Mouse (Mus musculus) limb, embryonic 13.5 days (tissue): ENCODE results near the gene Prdm13. TPM values are rescaled to one million over a fixed set of nuclear protein-coding genes. Genes with fewer than 3 reads are reported as not detected.

Source experiments
- ATAC-seq: fragments of 200-750 bp; cut with Nextera tagmentation; 2 replicates; pipeline ENCODE4 v1.8.0; 2017; ENCODE audit warnings: low read depth, moderate number of reproducible peaks, moderate TSS enrichment; ENCODE audit not compliant: low FRiP score
- H3K27ac ChIP-seq: fragments of 300-500 bp; sonication (generic); 2 replicates; pipeline ENCODE4 v1.5.1; 2015; ENCODE audit warnings: inconsistent platforms, mild to moderate bottlenecking, moderate library complexity
- H3K27me3 ChIP-seq: fragments of 300-500 bp; sonication (generic); 2 replicates; pipeline ENCODE4 v1.6.1; 2015; ENCODE audit warnings: mild to moderate bottlenecking, inconsistent platforms
- H3K36me3 ChIP-seq: fragments of 300-500 bp; sonication (generic); 2 replicates; pipeline ENCODE4 v1.6.1; 2015; ENCODE audit warnings: inconsistent platforms, mild to moderate bottlenecking, moderate library complexity
- H3K4me1 ChIP-seq: fragments of 300-500 bp; sonication (generic); 2 replicates; pipeline ENCODE4 v1.6.1; 2015; ENCODE audit warnings: inconsistent platforms
- H3K4me2 ChIP-seq: fragments of 300-500 bp; sonication (generic); replicated peaks from 2 replicates; pipeline ENCODE4 v1.6.1; 2015; ENCODE audit warnings: inconsistent platforms, mild to moderate bottlenecking, moderate library complexity
- H3K4me3 ChIP-seq: fragments of 300-500 bp; sonication (generic); 2 replicates; pipeline ENCODE4 v1.5.1; 2015; ENCODE audit warnings: moderate library complexity, mild to moderate bottlenecking, inconsistent platforms
- H3K9ac ChIP-seq: fragments of 300-500 bp; sonication (generic); 2 replicates; pipeline ENCODE4 v1.6.1; 2015; ENCODE audit warnings: mild to moderate bottlenecking, inconsistent platforms
- H3K9me3 ChIP-seq: fragments of 300-500 bp; sonication (generic); 2 replicates; pipeline ENCODE4 v1.6.1; 2016; ENCODE audit warnings: inconsistent platforms
- WGBS: fragments of 180-500 bp; shearing (Covaris S2); methylation state at CpG from one replicate; pipeline ENCODE4 v1.1.7; 2015; 5-methylcytosine and 5-hydroxymethylcytosine counted together
- polyA plus RNA-seq: library from polyadenylated mRNA; unstranded; fragments of >200 nt; fragmentation: Nextera tagmentation; extraction: Ambion mirVana; gene quantifications from 2 replicates; pipeline ENCODE4 v1.2.1, GENCODE M21; 2015

The Prdm13 gene
- polyA plus RNA-seq, 1 experiment from 2014 or later, result not detected

DNA sequence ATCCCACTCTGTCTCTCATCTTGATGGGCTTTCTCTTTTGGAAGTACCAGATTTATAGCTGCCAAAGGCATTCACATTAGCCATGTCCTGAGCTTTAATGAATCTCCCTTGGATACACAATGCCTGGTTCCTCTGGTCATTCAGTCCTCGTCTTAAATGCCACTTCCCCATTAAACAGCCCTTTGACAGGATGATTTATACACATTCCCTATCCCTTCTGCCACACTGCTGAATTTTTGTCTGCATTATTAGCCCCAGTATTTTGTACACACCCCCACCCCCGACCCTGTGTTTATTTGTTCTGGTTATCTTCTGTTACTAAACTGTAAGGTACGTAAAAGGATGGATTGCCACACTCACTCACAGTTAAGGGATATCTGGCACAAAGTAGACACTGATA lies 27.6 kb downstream of the Prdm13 start:
- Histone ChIP-seq H3K9ac (no peak overlapping the region), H3K27ac (no peak overlapping the region), H3K9me3 (no peaks in the 10 kb centered on the region), H3K27me3 (no peaks in the 10 kb centered on the region), H3K4me2 (no peak overlapping the region), H3K4me3 (no peak overlapping the region), H3K36me3 (no peaks in the 10 kb centered on the region), H3K4me1 (no peaks in the 10 kb centered on the region)
- WGBS, result 47% methylated on average over 3 of the region's 3 CpGs
- no peak for ATAC-seq

DNA sequence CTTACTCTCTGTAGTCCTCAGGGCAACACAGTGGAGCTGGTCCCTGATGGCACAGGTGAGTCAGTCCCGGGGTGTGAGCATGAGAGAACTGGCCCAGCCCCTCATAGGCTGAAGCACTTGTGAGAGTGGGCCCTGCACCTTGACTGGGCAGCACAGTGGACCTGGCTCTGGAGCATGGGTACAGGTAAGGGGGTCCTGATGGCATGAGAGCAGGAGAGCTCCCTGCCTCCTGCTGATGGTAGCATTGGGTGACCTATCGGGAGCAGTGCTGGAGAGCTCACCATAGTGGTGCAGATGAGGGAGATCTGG lies 56.5 kb downstream of the Prdm13 start:
- Histone ChIP-seq H3K4me2 (no peak overlapping the region), H3K4me3 (no peak overlapping the region), H3K9me3 (no peaks in the 10 kb centered on the region), H3K4me1 (no peaks in the 10 kb centered on the region), H3K36me3 (no peaks in the 10 kb centered on the region), H3K27me3 (no peaks in the 10 kb centered on the region), H3K9ac (no peak overlapping the region), H3K27ac (no peak overlapping the region)
- no peak for ATAC-seq
- 71% methylated on average over 2 of the region's 2 CpGs for WGBS

GRCm38 (mm10) chr4:21628367-21629274 lies 57.1 kb downstream of the Prdm13 start:
- ATAC-seq, result no peak

More at GRCm38 (mm10) chr4:21628367-21629274, 57.1 kb downstream of the Prdm13 start:
- no peak overlapping the region for H3K4me3 ChIP-seq
- H3K27me3 ChIP-seq, result no peaks in the 10 kb centered on the region
- H3K4me1 ChIP-seq, result no peaks in the 10 kb centered on the region
- no peak overlapping the region for H3K27ac ChIP-seq
- WGBS, result 52% methylated on average over 3 of the region's 3 CpGs
- H3K9ac ChIP-seq, result no peak overlapping the region
- H3K9me3 ChIP-seq, result no peaks in the 10 kb centered on the region
- no peak overlapping the region for H3K4me2 ChIP-seq
- no peaks in the 10 kb centered on the region for H3K36me3 ChIP-seq

Other genes starting within 250 kb of the Prdm13 start
- 41.0 and 45.0 TPM in 2 replicates for gene Ccnc, start 41.7 kb upstream of the Prdm13 start, polyA plus RNA-seq
- 8.2 and 11.5 TPM in 2 replicates for gene Usp45, start 81.2 kb upstream of the Prdm13 start, polyA plus RNA-seq
- gene Tstd3, start 81.2 kb upstream of the Prdm13 start, polyA plus RNA-seq, result 6.4 and 7.8 TPM in 2 replicates
- gene Pnisr, start 161.6 kb upstream of the Prdm13 start, polyA plus RNA-seq, result 193 and 199 TPM in 2 replicates
- 12.7 and 13.6 TPM in 2 replicates for gene Coq3, start 193.7 kb upstream of the Prdm13 start, polyA plus RNA-seq
- gene Faxc, start 245.4 kb upstream of the Prdm13 start, polyA plus RNA-seq, result 7.3 and 7.4 TPM in 2 replicates